Mouse (Mus musculus): ENCODE data around the gene Zfp541. TPM values are rescaled to one million over a fixed set of nuclear protein-coding genes. Genes with fewer than 3 reads are reported as not detected.

The Zfp541 gene
- polyA plus RNA-seq, 2 experiments, result 0.02 TPM; not detected in 1

DNA sequence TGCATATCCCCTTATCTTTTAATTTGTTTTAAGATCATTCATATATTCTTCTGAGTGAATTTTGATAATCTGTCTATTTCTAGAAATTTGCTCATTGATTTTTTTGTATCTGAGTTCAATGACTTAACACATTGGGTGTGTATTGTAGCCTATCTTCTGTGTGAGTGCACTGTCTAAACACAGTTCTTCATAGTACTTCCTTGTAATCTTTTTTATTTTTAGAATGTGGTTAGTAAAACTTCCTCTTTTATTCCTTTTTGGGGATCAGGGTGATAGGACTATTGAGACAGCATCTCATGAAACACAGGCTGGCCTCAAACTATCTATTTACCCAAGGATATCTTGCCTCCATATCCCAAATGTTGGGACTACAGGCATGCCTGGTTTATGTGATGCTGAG lies 9.2 kb downstream of the Zfp541 start:
- TF ChIP-seq CTCF (IDR thresholded peaks at IDR 0.05; ENCODE audit: low read depth) (no peak), EP300 (IDR thresholded peaks at IDR 0.05; ENCODE audit: low read depth) (no peak)
- Histone ChIP-seq H3K27me3 (ENCODE audit: control insufficient read depth, insufficient read depth, low read length) (no peaks in the 10 kb centered on the region), H3K4me2 (ENCODE audit: low read depth) (no peak overlapping the region), H3K4me1 (replicated peaks; ENCODE audit: control insufficient read depth in 2 of 2, insufficient read depth in 2 of 2, low read length in 1 of 2) (peaks cover 0 to 4% of the 10 kb centered on the region in 2 experiments; a peak in 1 of 4 replicates), H3K4me3 (ENCODE audit: insufficient read depth in 1 of 2, low read depth in 2 of 2, low read length in 2 of 2) (no peak overlapping the region), H3K9ac (replicated peaks) (no peak overlapping the region), H3K36me3 (replicated peaks; ENCODE audit: control insufficient read depth, insufficient read depth, low read depth) (no peaks in the 10 kb centered on the region), H3K9me3 (ENCODE audit: control insufficient read depth, low read length) (no peaks in the 10 kb centered on the region), H3K27ac (no peak overlapping the region)
- ATAC-seq (ENCODE audit: insufficient read depth) (no peak), DNase-seq (ENCODE audit: low read depth in 3 of 3, low spot score in 3 of 3) (no peak)

DNA sequence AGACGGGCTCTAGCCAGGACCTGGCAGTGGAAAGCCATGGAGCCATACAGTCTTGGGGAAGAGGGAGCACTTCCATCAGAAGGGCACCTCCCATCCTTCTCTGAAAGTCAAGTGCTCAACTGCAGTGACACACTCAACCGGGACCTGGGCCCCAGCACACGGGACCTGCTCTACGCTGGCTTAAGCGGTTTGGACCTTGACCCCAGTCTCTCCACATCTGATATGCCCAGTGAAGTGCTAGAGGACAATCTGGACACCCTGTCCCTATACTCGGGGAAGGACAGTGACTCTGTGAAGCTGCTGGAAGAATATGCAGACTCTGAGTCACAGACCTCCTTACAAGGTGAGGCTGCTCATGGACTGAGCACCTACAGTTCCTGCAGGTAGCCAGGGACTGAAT lies 10.3 kb downstream of the Zfp541 start:
- no peaks in the 10 kb centered on the region for H3K9me3 ChIP-seq (ENCODE audit: control insufficient read depth, low read length)
- H3K9ac ChIP-seq (replicated peaks), result no peak overlapping the region
- TF ChIP-seq CTCF (IDR thresholded peaks at IDR 0.05; ENCODE audit: low read depth), result no peak
- TF ChIP-seq EP300 (IDR thresholded peaks at IDR 0.05; ENCODE audit: low read depth), result no peak
- H3K4me1 ChIP-seq (replicated peaks; ENCODE audit: control insufficient read depth in 2 of 2, insufficient read depth in 2 of 2, low read length in 1 of 2), result peaks cover 0 to 4% of the 10 kb centered on the region in 2 experiments; a peak in 1 of 4 replicates
- no peaks in the 10 kb centered on the region for H3K27me3 ChIP-seq (ENCODE audit: control insufficient read depth, insufficient read depth, low read length)
- DNase-seq (ENCODE audit: low read depth in 3 of 3, low spot score in 3 of 3), result no peak
- no peak overlapping the region for H3K27ac ChIP-seq
- 60% methylated on average over 6 of the region's 6 CpGs for WGBS (ENCODE audit: insufficient replicate concordance)
- H3K4me3 ChIP-seq (ENCODE audit: insufficient read depth in 1 of 2, low read depth in 2 of 2, low read length in 2 of 2), result no peak overlapping the region
- no peaks in the 10 kb centered on the region for H3K36me3 ChIP-seq (replicated peaks; ENCODE audit: control insufficient read depth, insufficient read depth, low read depth)
- ATAC-seq (ENCODE audit: insufficient read depth), result peak; percentile 45
- no peak overlapping the region for H3K4me2 ChIP-seq (ENCODE audit: low read depth)

DNA sequence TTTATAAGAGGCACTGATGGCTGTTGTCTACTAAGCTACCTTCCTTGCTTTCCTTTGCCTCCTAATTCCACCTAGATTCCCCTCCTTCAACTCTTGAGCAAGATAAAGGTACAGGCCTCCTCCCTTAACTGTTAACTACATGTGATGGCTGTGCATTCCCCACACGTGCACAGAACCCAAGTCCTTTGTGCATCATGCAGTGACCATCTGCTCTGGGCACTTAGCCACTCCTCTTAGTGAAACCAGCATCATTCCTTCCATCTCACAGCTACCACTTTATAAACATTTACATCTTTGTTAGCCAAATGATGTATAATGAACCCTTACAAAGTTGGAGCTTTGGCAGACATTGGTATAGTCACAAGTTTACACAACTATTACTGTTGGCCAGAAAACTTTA lies 18.3 kb downstream of the Zfp541 start:
- Histone ChIP-seq H3K9me3 (ENCODE audit: control insufficient read depth, low read length) (no peaks in the 10 kb centered on the region), H3K4me3 (ENCODE audit: insufficient read depth in 1 of 2, low read depth in 2 of 2, low read length in 2 of 2) (no peak overlapping the region), H3K4me1 (replicated peaks; ENCODE audit: control insufficient read depth in 2 of 2, insufficient read depth in 2 of 2, low read length in 1 of 2) (no peaks in the 10 kb centered on the region), H3K4me2 (ENCODE audit: low read depth) (no peak overlapping the region), H3K27ac (no peak overlapping the region), H3K36me3 (replicated peaks; ENCODE audit: control insufficient read depth, insufficient read depth, low read depth) (no peaks in the 10 kb centered on the region), H3K9ac (replicated peaks) (no peak overlapping the region), H3K27me3 (ENCODE audit: control insufficient read depth, insufficient read depth, low read length) (no peaks in the 10 kb centered on the region)
- ATAC-seq (ENCODE audit: insufficient read depth) (no peak), DNase-seq (ENCODE audit: low read depth in 3 of 3, low spot score in 3 of 3) (no peak)
- TF ChIP-seq EP300 (IDR thresholded peaks at IDR 0.05; ENCODE audit: low read depth) (no peak), CTCF (IDR thresholded peaks at IDR 0.05; ENCODE audit: low read depth) (no peak)
- WGBS (ENCODE audit: insufficient replicate concordance), result 38% methylated on average over 1 of the region's 1 CpGs

DNA sequence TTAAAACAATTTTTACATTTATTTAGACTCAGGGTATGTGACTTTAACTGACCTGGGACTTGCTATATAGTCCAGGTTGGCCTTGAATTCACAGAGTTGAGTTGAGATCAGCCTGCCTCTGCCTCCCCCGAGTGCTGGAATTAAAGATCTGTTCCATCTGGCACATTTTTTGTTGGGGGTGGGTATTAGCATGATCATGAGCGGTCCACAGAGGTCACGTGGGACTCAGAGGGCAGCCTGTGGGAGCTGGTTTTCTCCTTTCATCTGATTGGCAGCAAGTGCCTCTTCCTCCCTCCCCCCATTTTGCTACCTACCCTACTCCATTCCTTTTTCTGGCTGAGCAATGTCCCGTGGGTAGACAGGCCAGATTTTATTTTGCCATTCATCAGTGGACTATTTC lies 19.0 kb downstream of the Zfp541 start:
- Histone ChIP-seq H3K36me3 (replicated peaks; ENCODE audit: control insufficient read depth, insufficient read depth, low read depth) (no peaks in the 10 kb centered on the region), H3K9ac (replicated peaks) (no peak overlapping the region), H3K9me3 (ENCODE audit: control insufficient read depth, low read length) (no peaks in the 10 kb centered on the region), H3K27ac (no peak overlapping the region), H3K4me3 (ENCODE audit: insufficient read depth in 1 of 2, low read depth in 2 of 2, low read length in 2 of 2) (no peak overlapping the region), H3K4me1 (replicated peaks; ENCODE audit: control insufficient read depth in 2 of 2, insufficient read depth in 2 of 2, low read length in 1 of 2) (no peaks in the 10 kb centered on the region), H3K4me2 (ENCODE audit: low read depth) (no peak overlapping the region), H3K27me3 (ENCODE audit: control insufficient read depth, insufficient read depth, low read length) (no peaks in the 10 kb centered on the region; the same call in 1 of the 2 replicates)
- no peak for DNase-seq (ENCODE audit: low read depth in 3 of 3, low spot score in 3 of 3)
- TF ChIP-seq EP300 (IDR thresholded peaks at IDR 0.05; ENCODE audit: low read depth) (no peak), CTCF (IDR thresholded peaks at IDR 0.05; ENCODE audit: low read depth) (no peak)
- WGBS (ENCODE audit: insufficient replicate concordance), result 37% methylated on average over 4 of the region's 4 CpGs
- no peak for ATAC-seq (ENCODE audit: insufficient read depth)

DNA sequence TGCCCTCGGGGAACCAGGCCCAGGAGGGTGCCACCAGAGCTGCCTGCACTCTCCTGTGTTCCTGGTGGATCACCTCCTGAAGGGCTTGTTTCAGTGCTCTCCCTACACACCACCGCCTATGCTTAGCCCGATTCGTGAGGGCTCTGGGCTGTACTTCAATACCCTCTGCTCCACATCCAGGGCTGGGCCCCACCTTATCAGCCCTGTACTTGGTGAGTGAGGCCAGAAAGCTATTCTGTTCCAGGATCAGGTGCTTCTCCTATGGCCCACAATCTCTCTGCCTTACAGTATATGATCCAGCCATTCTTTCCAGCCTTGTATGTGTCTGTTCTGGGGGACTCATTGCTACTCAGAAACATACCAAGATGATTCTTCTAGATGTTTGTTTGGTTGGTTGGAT lies 21.7 kb downstream of the Zfp541 start:
- Histone ChIP-seq H3K4me1 (replicated peaks; ENCODE audit: control insufficient read depth in 2 of 2, insufficient read depth in 2 of 2, low read length in 1 of 2) (no peaks in the 10 kb centered on the region), H3K27me3 (ENCODE audit: control insufficient read depth, insufficient read depth, low read length) (no peaks in the 10 kb centered on the region; the same call in 1 of the 2 replicates), H3K27ac (no peak overlapping the region), H3K36me3 (replicated peaks; ENCODE audit: control insufficient read depth, insufficient read depth, low read depth) (no peaks in the 10 kb centered on the region), H3K4me3 (ENCODE audit: insufficient read depth in 1 of 2, low read depth in 2 of 2, low read length in 2 of 2) (no peak overlapping the region), H3K4me2 (ENCODE audit: low read depth) (no peak overlapping the region), H3K9ac (replicated peaks) (no peak overlapping the region), H3K9me3 (ENCODE audit: control insufficient read depth, low read length) (no peaks in the 10 kb centered on the region)
- DNase-seq (ENCODE audit: low read depth in 3 of 3, low spot score in 3 of 3) (no peak), ATAC-seq (ENCODE audit: insufficient read depth) (no peak)
- 55% methylated on average over 4 of the region's 4 CpGs for WGBS (ENCODE audit: insufficient replicate concordance)
- TF ChIP-seq EP300 (IDR thresholded peaks at IDR 0.05; ENCODE audit: low read depth) (no peak), CTCF (IDR thresholded peaks at IDR 0.05; ENCODE audit: low read depth) (no peak)
